Mouse (Mus musculus) hindbrain, embryonic 16.5 days (tissue): ENCODE measurements around the gene Fam184a. TPM values are rescaled to one million over a fixed set of nuclear protein-coding genes. Genes with fewer than 3 reads are reported as not detected.

ENCODE experiments used
- ATAC-seq: fragments of 200-750 bp; cut with Nextera tagmentation; 2 replicates; pipeline ENCODE4 v1.8.0; 2017; ENCODE audit warnings: moderate TSS enrichment, moderate library complexity
- H3K27ac ChIP-seq: fragments of 300-500 bp; sonication (generic); 2 replicates; pipeline ENCODE4 v1.5.1; 2014; ENCODE audit warnings: low read depth, mild to moderate bottlenecking, control low read depth, low read length, moderate library complexity
- H3K27me3 ChIP-seq: fragments of 300-500 bp; sonication (generic); replicated peaks from 2 replicates; pipeline ENCODE4 v1.6.1; 2014; ENCODE audit warnings: low read length; ENCODE audit not compliant: control insufficient read depth, insufficient read depth
- H3K36me3 ChIP-seq: fragments of 300-500 bp; sonication (generic); 2 replicates; pipeline ENCODE4 v1.6.1; 2014; ENCODE audit warnings: mild to moderate bottlenecking, low read length, moderate library complexity, mixed read lengths; ENCODE audit not compliant: control insufficient read depth, insufficient read depth
- H3K4me1 ChIP-seq: fragments of 300-500 bp; sonication (generic); 2 replicates; pipeline ENCODE4 v1.6.1; 2014; ENCODE audit warnings: low read depth, low read length; ENCODE audit not compliant: control insufficient read depth, insufficient read depth
- H3K4me2 ChIP-seq: fragments of 300-500 bp; sonication (generic); 2 replicates; pipeline ENCODE4 v1.6.1; 2014; ENCODE audit warnings: mild to moderate bottlenecking, low read length, control low read depth, moderate library complexity
- H3K4me3 ChIP-seq: fragments of 300-500 bp; sonication (generic); 2 replicates; pipeline ENCODE4 v1.5.1; 2014; ENCODE audit warnings: mild to moderate bottlenecking, low read length, control low read depth, moderate library complexity
- H3K9ac ChIP-seq: fragments of 300-500 bp; sonication (generic); 2 replicates; pipeline ENCODE4 v1.6.1; 2014; ENCODE audit warnings: low read depth, mild to moderate bottlenecking, control low read depth, low read length, moderate library complexity
- H3K9me3 ChIP-seq: fragments of 300-500 bp; sonication (generic); 2 replicates; pipeline ENCODE4 v1.6.1; 2014; ENCODE audit warnings: mild to moderate bottlenecking, low read length, moderate library complexity; ENCODE audit not compliant: control insufficient read depth
- WGBS: fragments of 180-500 bp; shearing (Covaris S2); extraction: QIAGEN DNeasy Blood & Tissue Kit; methylation state at CpG from one replicate; pipeline ENCODE4 v1.1.7; 2014; 5-methylcytosine and 5-hydroxymethylcytosine counted together
- polyA plus RNA-seq: library from polyadenylated mRNA; unstranded; fragments of >200 nt; fragmentation: Nextera tagmentation; extraction: Ambion mirVana; gene quantifications from 2 replicates; pipeline ENCODE4 v1.2.1, GENCODE M21; 2015

Gene Fam184a
- polyA plus RNA-seq, 1 experiment from 2014 or later, result 13.3 TPM

DNA sequence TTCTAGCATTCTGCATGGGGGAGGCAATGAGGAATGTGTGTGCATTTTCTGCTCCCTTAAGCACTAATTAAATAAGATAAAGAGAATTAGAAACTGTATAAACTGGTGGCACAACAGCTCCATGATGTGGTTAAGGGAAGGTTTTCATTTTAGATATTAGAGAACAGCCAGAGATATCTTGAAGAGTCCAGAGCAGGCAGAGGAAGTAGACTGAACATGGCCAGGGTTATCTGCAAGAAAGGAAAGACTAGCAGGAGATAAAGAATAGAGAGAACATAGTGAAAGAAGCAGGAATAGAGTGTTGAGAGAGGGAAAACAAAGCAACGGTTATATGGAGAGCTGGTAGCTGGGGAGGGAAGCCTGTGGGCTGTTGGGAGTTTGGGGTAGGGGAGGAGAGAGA, 1.8 kb upstream of the Fam184a start:
- H3K4me1 ChIP-seq, result peaks cover 13% of the 10 kb centered on the region
- no peaks in the 10 kb centered on the region for H3K27me3 ChIP-seq
- WGBS, result 82% methylated on average over 1 of the region's 1 CpGs
- ATAC-seq, result no peak
- no peak overlapping the region for H3K4me2 ChIP-seq
- H3K27ac ChIP-seq, result no peak overlapping the region
- H3K9ac ChIP-seq, result no peak overlapping the region
- no peak overlapping the region for H3K4me3 ChIP-seq
- H3K9me3 ChIP-seq, result no peaks in the 10 kb centered on the region
- H3K36me3 ChIP-seq, result no peaks in the 10 kb centered on the region

DNA sequence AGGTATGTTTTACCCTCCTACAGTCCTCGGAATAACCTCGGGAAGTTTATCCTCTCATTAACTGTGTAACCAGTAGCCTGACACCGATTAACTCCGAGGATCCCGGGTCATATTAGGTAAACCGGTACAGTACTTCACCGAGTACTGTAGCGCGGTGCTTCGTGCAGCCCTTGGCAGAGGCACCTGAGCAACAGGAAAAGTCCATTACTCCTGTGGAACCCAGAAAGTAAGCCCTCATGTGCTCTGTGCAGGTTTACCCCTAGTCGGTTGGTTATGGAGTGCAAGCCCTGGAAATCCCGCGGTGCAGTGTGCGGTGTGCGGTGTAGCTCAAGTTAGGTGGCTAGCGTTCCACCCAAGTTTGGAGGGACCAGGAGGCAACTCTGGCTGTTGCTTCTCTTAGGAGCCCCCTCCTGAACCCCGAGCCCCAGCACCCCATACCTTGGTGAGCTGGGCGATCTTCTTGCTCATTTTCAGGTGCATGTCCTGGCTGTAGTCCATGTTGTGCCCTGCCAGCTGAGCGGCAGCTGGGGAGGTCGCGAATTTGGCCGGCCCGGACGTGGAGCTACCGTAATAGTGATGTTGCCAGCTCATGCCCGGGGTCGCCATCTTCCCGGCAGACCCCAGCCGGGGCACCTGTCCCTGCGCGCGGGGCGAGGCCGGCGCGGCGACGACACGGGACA, 508 bp downstream of the Fam184a start:
- H3K9ac ChIP-seq, result peak overlapping the region; percentile 86
- ATAC-seq, result peak; percentile 67
- 7% methylated on average over 39 of the region's 39 CpGs for WGBS

GRCm38 (mm10) chr10:53746039-53746438, 4.9 kb downstream of the Fam184a start:
- no peak for ATAC-seq
- H3K36me3 ChIP-seq, result no peaks in the 10 kb centered on the region
- no peak overlapping the region for H3K4me2 ChIP-seq
- no peaks in the 10 kb centered on the region for H3K9me3 ChIP-seq
- 92% methylated on average over 6 of the region's 6 CpGs for WGBS
- H3K27ac ChIP-seq, result no peak overlapping the region
- H3K4me1 ChIP-seq, result peaks cover 8% of the 10 kb centered on the region
- H3K9ac ChIP-seq, result no peak overlapping the region
- H3K27me3 ChIP-seq, result no peaks in the 10 kb centered on the region
- no peak overlapping the region for H3K4me3 ChIP-seq

More for the DNA sequence above, 508 bp downstream of the Fam184a start:
- Histone ChIP-seq H3K4me3 (peak overlapping the region; percentile 86), H3K27ac (peak overlapping the region; percentile 86; the same call in 1 of the 2 replicates), H3K9me3 (no peaks in the 10 kb centered on the region), H3K36me3 (no peaks in the 10 kb centered on the region), H3K27me3 (no peaks in the 10 kb centered on the region), H3K4me2 (peak overlapping the region; percentile 71), H3K4me1 (peaks cover 13% of the 10 kb centered on the region)

- ATAC-seq, result no peak
- no peak overlapping the region for H3K4me3 ChIP-seq
- H3K27me3 ChIP-seq, result no peaks in the 10 kb centered on the region
- 67% methylated on average over 5 of the region's 5 CpGs for WGBS
- H3K9ac ChIP-seq, result no peak overlapping the region
- H3K36me3 ChIP-seq, result no peaks in the 10 kb centered on the region
- no peaks in the 10 kb centered on the region for H3K9me3 ChIP-seq
- no peaks in the 10 kb centered on the region; the same call in none of the 2 replicates for H3K4me1 ChIP-seq
- H3K4me2 ChIP-seq, result no peak overlapping the region
- H3K27ac ChIP-seq, result no peak overlapping the region
These were observed 8.0 kb downstream of the Fam184a start for GRCm38 (mm10) chr10:53742961-53743360.

DNA sequence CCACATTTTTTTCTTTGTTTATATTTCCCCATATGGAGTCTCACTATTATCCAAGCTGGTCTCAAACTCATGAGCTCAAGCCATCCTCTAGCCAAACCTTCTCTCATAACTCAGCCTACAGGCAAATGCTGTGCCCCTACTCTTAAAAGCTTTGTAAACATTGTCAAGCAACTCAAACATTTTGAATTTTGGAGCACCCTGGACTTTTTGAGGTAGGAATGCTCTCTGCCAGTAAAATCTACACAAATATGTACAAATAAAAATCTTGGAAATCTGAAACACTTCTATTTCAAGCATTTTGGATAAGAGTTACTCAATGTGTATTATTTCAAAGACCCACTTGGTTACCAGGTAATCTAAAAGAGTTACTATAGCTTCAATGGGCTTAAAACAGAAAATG, 10.9 kb downstream of the Fam184a start:
- H3K4me1 ChIP-seq, result no peaks in the 10 kb centered on the region
- no peak for ATAC-seq
- H3K4me2 ChIP-seq, result no peak overlapping the region
- no peak overlapping the region for H3K27ac ChIP-seq
- no peaks in the 10 kb centered on the region for H3K9me3 ChIP-seq
- H3K27me3 ChIP-seq, result no peaks in the 10 kb centered on the region
- no peak overlapping the region for H3K4me3 ChIP-seq
- no peak overlapping the region for H3K9ac ChIP-seq
- no peaks in the 10 kb centered on the region for H3K36me3 ChIP-seq

DNA sequence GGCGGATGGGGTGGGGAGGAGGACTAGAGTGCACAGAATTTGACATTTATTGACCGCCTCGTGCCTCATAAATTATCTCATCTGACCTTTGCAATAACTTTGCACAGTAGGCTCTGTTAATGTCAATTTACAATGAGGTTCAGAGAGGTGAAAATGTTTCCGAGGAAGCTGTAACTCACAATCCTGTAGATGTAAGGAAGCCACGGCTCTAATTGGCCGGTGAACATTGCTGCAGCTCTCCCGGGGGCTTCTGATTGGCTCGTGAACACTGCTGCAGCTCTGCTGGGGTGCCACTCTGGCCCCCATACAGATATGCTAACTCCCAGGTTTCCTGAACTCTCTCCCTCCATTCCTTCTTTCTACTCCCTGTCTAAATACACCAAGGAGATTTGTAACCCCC, 12.1 kb downstream of the Fam184a start:
- Histone ChIP-seq H3K4me3 (no peak overlapping the region), H3K4me2 (no peak overlapping the region), H3K36me3 (no peaks in the 10 kb centered on the region), H3K9me3 (no peaks in the 10 kb centered on the region), H3K4me1 (no peaks in the 10 kb centered on the region), H3K9ac (no peak overlapping the region), H3K27ac (no peak overlapping the region), H3K27me3 (no peaks in the 10 kb centered on the region)
- WGBS, result 83% methylated on average over 8 of the region's 8 CpGs
- peak; percentile 21; the same call in 1 of the 2 replicates for ATAC-seq

DNA sequence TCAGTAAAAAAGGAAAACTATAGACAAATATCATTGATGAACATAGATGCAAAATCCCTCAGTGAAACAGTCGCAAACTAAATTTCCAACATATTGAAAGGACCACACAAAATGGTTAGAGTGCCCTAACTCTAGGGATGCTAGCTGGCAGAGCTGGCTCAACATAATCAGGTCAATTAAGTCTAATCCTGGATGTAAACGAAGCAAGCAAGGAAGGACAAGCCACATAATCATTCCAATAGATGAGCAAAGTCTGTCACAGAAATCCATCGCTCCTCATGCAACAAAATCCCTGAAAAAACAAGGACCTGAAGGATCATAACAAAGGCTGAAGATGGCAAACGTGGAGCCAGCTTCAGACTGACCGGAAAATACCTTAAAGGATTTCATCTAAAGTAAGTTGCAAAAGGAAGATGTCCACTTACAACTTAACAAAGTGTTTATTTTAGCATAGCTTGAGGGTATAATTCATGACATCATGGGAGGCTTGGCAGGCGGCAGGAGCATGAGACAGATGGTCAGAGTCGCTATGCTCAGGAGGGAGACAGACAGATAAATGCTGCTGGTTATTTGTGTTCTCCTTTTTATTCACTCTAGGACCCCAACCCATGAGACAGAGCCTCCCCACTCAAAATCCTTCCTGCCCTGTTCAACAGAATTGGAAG, 15.6 kb downstream of the Fam184a start:
- 0 out of 2 replicates have a peak, but pooled peaks have one; percentile 31 for ATAC-seq
- Histone ChIP-seq H3K36me3 (no peaks in the 10 kb centered on the region), H3K27me3 (no peaks in the 10 kb centered on the region), H3K4me1 (no peaks in the 10 kb centered on the region), H3K4me2 (no peak overlapping the region), H3K27ac (no peak overlapping the region), H3K9ac (no peak overlapping the region), H3K4me3 (no peak overlapping the region), H3K9me3 (no peaks in the 10 kb centered on the region)
- WGBS, result 76% methylated on average over 7 of the region's 7 CpGs

- no peak; the same call in 1 of the 2 replicates for ATAC-seq
- Histone ChIP-seq H3K9ac (no peak overlapping the region), H3K27me3 (no peaks in the 10 kb centered on the region), H3K4me3 (no peak overlapping the region), H3K9me3 (no peaks in the 10 kb centered on the region), H3K4me1 (no peaks in the 10 kb centered on the region), H3K4me2 (no peak overlapping the region), H3K36me3 (no peaks in the 10 kb centered on the region), H3K27ac (no peak overlapping the region)
- WGBS, result 89% methylated on average over 7 of the region's 7 CpGs
These were observed 18.6 kb downstream of the Fam184a start for GRCm38 (mm10) chr10:53732324-53732723.

DNA sequence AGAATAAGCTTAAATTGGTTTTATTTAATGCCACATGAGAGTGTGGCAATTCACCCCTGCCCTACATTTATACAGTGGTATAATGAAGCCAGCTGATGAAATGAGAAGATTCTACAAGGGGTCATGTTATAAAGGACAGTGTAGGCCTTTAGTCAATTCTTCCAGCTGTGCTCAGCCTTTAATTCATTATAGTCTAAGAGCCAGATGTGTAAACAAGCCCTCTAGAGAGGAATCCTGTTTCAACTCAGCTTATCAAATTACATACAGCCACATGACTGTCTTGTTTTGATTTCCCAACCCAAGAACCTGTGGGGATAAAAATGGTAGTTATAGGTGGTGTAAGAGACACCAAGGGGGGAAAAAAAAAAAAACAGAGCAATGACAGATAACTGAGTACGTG, 22.0 kb downstream of the Fam184a start:
- Histone ChIP-seq H3K9me3 (no peaks in the 10 kb centered on the region), H3K36me3 (no peaks in the 10 kb centered on the region), H3K27ac (no peak overlapping the region), H3K4me1 (no peaks in the 10 kb centered on the region), H3K9ac (no peak overlapping the region), H3K4me2 (no peak overlapping the region), H3K27me3 (no peaks in the 10 kb centered on the region), H3K4me3 (no peak overlapping the region)
- no peak for ATAC-seq
- 50% methylated on average over 1 of the region's 1 CpGs for WGBS
